15 mouse cellular contexts compared by ENCODE assay signal in the genomic region with DNA sequence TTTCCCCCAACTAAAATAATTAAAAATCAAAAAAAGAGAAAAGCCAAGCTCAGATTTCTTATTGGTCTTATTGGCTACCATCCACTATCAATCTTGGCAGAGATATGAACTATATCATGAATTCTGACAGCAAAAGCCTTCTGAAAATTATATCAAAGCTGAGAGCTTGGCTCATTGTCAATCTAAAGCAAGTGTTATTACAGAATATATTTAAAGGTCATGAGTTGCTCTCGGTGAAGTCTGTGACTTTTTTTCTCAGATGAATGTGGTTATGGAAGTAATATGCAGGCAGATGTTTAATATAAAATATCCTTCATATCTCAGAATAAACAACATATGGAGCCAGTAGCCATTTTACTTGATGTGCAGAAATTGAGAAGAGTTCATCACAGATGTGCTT.
"Had no signal": no experiment of that assay in that cellular context is flagged by ENCODE, and none has a peak within 500 bp of the region (broad histone marks: within the 10 kb centered on the region; RNA-seq: fewer than 3 reads in every experiment).

No protein-coding gene starts in this region.

- DNase-seq: liver, postnatal 0 days; lung, adult 2 months; lung, postnatal 10 days; right cerebral cortex, postnatal 14 days; thymus, adult 2 months; thymus, postnatal 25 days; thymus, postnatal 4 days had no signal

- H3K4me3 ChIP-seq: megakaryocyte, embryonic 14.5 days; midbrain, embryonic 13.5 days; midbrain, embryonic 15.5 days; neural tube, embryonic 12.5 days; stomach, embryonic 15.5 days had no signal

- H3K9ac ChIP-seq: liver, postnatal 0 days; midbrain, embryonic 13.5 days; midbrain, embryonic 15.5 days; neural tube, embryonic 12.5 days; stomach, embryonic 15.5 days had no signal

- H3K27ac ChIP-seq: macrophage; midbrain, embryonic 13.5 days; midbrain, embryonic 15.5 days; neural tube, embryonic 12.5 days; stomach, embryonic 15.5 days; stomach, postnatal 0 days had no signal

- H3K27me3 ChIP-seq: megakaryocyte, embryonic 14.5 days; midbrain, embryonic 13.5 days; midbrain, embryonic 15.5 days; neural tube, embryonic 12.5 days; stomach, embryonic 15.5 days had no signal

- H3K9me3 ChIP-seq: midbrain, embryonic 13.5 days; midbrain, embryonic 15.5 days; neural tube, embryonic 12.5 days; stomach, embryonic 15.5 days had no signal

- H3K4me1 ChIP-seq: megakaryocyte, embryonic 14.5 days; midbrain, embryonic 13.5 days; midbrain, embryonic 15.5 days; neural tube, embryonic 12.5 days; stomach, embryonic 15.5 days had no signal

- H3K4me2 ChIP-seq: midbrain, embryonic 11.5 days; midbrain, embryonic 13.5 days; midbrain, embryonic 15.5 days; neural tube, embryonic 12.5 days; stomach, embryonic 15.5 days had no signal

- ATAC-seq: liver, postnatal 0 days; midbrain, embryonic 13.5 days; midbrain, embryonic 15.5 days had no signal

- H3K36me3 ChIP-seq: midbrain, embryonic 13.5 days; midbrain, embryonic 15.5 days; neural tube, embryonic 12.5 days; stomach, embryonic 15.5 days had no signal
